Mouse (Mus musculus) right cerebral cortex, adult 2 months (tissue): ENCODE data around the gene Fgfr2.
A peak's percentile ranks its signal among the peaks of the same experiment; 100 is the strongest.

Experiments
- DNase-seq, 2 experiments: peaks; one replicate each; pipeline ENCODE4 v3.0.0; 2021 to 2022; ENCODE audit warnings: low spot score in 2 of 2

Fgfr2 gene

GRCm38 (mm10) chr7:130865613-130866591 is 2257.2 kb downstream of the Fgfr2 start, which contains the start of gene Plekha1:
Plekha1 (plus strand) TSS chr7:130865756.
- DNase-seq, result peak; percentile 99

- DNase-seq, result no peak
Measured at GRCm38 (mm10) chr7:130864711-130865110, 2258.4 kb downstream of the Fgfr2 start.

GRCm38 (mm10) chr7:130862501-130862900 is 2260.6 kb downstream of the Fgfr2 start:
- no peak for DNase-seq

DNA sequence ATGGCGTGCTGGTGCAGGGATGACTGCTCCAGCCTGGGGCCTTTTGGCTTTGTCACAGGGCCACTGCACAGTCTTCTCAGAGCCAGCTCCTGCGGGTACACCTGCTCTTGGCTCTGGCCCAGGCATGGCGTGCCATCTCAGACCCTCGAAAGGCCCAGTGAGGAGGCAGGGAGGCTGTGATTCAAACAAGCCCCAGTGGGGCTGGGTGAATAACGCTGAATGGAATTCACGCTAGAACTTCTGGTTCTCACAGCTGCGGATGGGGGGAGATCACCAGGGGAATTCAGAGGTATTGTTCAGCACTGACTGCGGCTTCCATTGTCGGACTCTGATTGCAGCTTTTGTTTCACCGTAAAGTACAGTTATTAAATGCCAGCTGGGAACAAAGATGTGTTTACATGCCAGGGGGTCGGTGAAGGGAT is 2262.4 kb downstream of the Fgfr2 start:
- no peak for DNase-seq

- DNase-seq, result no peak
Measured at GRCm38 (mm10) chr7:130859926-130860325, 2263.2 kb downstream of the Fgfr2 start.

GRCm38 (mm10) chr7:130857973-130858372 is 2265.2 kb downstream of the Fgfr2 start:
- no peak for DNase-seq

- no peak for DNase-seq
Measured at GRCm38 (mm10) chr7:130855681-130856080, 2267.5 kb downstream of the Fgfr2 start.

- no peak for DNase-seq
Measured at GRCm38 (mm10) chr7:130854684-130855292, 2268.4 kb downstream of the Fgfr2 start.

- no peak for DNase-seq
Measured at GRCm38 (mm10) chr7:130847164-130847718, 2275.9 kb downstream of the Fgfr2 start.

- no peak for DNase-seq
Measured at GRCm38 (mm10) chr7:130839380-130840100, 2283.6 kb downstream of the Fgfr2 start.

- DNase-seq, result no peak
Measured at GRCm38 (mm10) chr7:130838658-130839025, 2284.5 kb downstream of the Fgfr2 start.

DNA sequence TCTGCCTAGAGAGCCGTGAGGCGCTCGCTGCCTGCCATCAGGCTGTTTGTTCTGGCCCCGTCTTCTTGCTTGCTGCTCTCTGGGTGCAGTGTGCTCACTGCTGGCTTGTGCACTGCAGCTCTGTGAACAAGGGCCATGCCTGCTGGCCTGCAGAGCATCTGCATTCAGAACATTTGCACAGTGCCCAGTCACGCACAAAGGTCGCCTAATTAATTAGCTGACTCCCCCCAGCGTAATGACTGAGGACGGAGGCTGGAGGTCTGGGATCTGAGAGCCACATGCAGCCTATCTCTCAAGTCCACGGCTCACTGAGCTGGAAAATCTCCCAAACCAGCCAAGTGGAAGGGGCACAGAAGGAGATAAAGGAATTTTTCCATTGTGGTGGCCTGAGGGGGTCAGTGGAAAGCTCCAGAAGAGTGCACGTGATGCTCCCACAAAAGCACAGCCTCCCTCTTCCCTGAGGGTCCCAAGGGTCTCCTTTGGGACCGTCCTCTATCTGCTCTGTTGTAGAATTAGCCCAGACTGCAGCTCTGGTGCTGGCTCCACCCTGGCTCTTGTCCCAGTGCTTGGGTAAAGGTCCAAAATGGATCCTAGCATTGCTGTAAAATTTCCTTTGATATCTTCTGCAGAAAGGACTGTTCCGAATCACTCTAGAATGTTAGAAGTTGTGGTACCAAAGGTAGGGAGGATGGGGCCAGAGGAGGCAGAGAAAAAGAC is 2285.1 kb downstream of the Fgfr2 start:
- DNase-seq, result no peak

DNA sequence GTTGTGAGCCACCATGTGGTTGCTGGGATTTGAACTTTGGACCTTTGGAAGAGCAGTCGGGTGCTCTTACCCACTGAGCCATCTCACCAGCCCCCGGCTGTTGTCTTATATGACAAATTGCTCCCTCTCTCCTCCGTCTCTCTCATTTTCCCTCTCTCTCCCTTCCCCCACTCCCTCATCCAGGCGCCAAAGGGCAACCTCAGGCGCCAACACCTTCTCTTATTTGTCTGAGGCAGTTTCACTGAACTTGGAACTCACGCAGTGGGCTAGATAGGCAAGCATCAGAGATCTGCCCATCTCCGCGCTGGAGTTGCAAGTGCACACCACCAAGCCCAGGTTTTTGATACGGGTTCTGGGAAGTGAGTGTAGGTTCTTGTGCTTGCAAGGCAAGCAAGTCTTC is 2287.1 kb downstream of the Fgfr2 start:
- no peak for DNase-seq

GRCm38 (mm10) chr7:130834958-130835861 is 2287.9 kb downstream of the Fgfr2 start:
- peak in 1 of 2 experiments; percentile 10 for DNase-seq

DNA sequence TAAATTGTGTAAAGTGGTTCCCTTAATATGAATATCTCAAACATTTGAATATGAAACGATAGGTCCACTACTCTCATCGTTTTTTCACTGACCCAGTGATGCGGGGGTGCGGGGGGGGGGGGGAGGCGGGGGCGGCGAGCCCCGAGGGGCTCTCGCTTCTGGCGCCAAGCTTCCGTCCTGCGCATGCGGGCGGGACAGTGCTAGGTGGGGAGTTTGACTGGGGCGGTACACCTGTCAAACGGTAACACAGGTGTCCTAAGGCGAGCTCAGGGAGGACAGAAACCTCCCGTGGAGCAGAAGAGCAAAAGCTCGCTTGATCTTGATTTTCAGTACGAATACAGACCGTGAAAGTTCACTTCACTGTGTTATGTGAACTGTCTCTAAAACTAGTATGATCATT is 2288.9 kb downstream of the Fgfr2 start:
- no peak for DNase-seq

- DNase-seq, result no peak
Measured at GRCm38 (mm10) chr7:130831586-130831985, 2291.6 kb downstream of the Fgfr2 start.

DNA sequence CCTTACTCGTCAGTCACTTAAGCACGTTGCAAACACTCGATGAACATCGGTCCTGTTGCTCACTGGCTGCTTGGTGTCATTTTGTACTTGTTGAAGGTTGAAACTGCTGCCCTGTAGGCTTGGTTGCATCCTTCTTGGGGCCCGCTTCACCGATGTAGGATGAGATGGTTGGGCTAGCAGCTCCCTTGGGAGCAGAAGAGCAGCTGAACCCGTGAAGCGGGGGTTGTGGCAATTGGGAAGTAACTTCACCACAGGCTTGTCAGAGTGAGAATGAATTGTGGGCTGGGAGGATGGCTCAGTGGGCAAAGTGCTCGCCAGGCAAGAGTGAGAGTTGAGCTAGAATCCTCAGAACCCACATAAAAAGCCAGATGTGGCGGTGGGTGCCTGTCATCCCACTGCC is 2294.7 kb downstream of the Fgfr2 start:
- no peak for DNase-seq

DNA sequence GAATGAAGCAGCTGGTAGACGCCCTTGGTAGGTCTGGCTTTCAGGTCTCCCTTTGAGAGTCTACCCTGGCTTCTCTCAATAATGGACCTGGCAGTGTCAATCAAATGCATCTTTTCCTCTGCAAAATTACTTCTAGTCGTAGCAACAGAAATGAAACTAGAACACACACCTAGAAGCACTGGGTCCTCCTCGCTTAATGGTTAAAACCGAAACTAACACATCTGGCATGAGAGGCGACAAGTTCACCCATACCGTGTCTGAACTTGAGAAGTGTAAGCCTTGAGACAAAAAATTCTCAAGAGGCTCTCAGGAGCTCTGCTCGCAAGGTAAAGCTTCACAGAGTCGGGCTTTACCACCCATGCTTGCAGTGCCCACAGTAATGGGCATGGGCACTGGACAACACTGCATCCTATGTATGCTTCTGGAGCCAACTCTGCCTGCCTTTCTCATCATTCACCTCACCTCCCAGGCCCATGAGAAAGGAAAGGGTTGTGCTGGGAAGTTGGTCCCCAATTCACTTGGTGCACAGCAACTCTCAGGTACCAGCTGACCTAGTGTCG is 2295.2 kb downstream of the Fgfr2 start:
- DNase-seq, result no peak

DNA sequence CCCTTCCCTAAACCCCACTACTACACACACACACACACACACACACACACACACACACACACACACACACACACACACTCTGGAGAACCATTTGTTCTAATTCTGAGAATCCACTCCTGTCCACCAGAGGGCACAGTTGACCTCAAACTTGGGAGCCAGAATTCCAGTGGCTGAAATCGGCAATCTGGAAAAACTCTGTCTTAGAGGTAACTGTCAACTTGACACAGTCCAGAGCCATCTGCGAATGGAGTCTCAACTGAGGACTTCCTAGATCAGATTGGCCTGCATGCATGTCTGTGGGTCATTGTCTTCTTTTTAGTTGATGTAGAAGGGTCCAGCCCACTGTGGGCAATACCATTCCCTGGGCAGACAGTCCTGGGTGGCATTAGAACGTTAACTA is 2295.7 kb downstream of the Fgfr2 start:
- peak; percentile 74 to 78 for DNase-seq

- DNase-seq, result no peak
Measured at GRCm38 (mm10) chr7:130826343-130826742, 2296.8 kb downstream of the Fgfr2 start.
